Mouse (Mus musculus): Measurements from ENCODE around the gene Ldb2.

DNA sequence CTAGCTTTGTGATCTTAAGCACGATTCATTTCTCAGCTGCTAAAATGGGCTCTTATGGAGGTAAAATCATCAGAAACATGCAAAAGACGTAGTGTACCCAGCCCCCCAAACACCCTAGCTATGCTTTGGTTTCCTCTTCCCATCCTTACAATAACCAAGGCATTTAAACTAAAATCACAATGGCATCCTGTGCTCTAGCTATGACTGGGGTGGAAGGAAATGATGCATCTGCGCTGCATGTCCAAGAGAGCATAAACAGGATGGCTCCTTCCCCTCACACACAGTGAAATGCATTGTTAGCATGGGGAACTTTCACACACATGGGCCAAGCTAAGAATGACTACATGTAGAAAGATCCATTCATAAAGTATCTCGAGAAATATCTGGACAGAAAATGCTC is 40.3 kb downstream of the Ldb2 start:
- TF ChIP-seq ZMIZ1 (IDR thresholded peaks at IDR 0.05; ENCODE audit: low read depth, low read length) (no peak), E2F4 (IDR thresholded peaks at IDR 0.05; ENCODE audit: borderline replicate concordance, low read depth, low read length) (no peak), MEF2A (IDR thresholded peaks at IDR 0.05; ENCODE audit: extremely low read depth, insufficient replicate concordance, low read depth, low read length, poor library complexity, severe bottlenecking) (no peak), HCFC1 (IDR thresholded peaks at IDR 0.05; ENCODE audit: low read depth, low read length) (no peak), POLR2A (IDR thresholded peaks at IDR 0.05; ENCODE audit: control insufficient read depth in 1 of 2, insufficient read depth in 1 of 2, low read depth in 1 of 2, low read length in 2 of 2, poor library complexity in 1 of 2) (no peak), CTCF (IDR thresholded peaks at IDR 0.05 in 2 of 3, conservative IDR thresholded peaks at IDR 0.05 in 1 of 3; ENCODE audit: control insufficient read depth in 1 of 3, insufficient read depth in 1 of 3, low read depth in 2 of 3, low read length in 3 of 3, poor library complexity in 1 of 3, severe bottlenecking in 1 of 3) (no peak)
